Mouse (Mus musculus): ENCODE results near the gene Gm33543. TPM values are rescaled to one million over a fixed set of nuclear protein-coding genes. Genes with fewer than 3 reads are reported as not detected.
A peak's percentile ranks its signal among the peaks of the same experiment; 100 is the strongest.

The Gm33543 gene
- 1 to 10 TPM; 2.6 to 5.4 (median 4.0) TPM for total RNA-seq (2022)

DNA sequence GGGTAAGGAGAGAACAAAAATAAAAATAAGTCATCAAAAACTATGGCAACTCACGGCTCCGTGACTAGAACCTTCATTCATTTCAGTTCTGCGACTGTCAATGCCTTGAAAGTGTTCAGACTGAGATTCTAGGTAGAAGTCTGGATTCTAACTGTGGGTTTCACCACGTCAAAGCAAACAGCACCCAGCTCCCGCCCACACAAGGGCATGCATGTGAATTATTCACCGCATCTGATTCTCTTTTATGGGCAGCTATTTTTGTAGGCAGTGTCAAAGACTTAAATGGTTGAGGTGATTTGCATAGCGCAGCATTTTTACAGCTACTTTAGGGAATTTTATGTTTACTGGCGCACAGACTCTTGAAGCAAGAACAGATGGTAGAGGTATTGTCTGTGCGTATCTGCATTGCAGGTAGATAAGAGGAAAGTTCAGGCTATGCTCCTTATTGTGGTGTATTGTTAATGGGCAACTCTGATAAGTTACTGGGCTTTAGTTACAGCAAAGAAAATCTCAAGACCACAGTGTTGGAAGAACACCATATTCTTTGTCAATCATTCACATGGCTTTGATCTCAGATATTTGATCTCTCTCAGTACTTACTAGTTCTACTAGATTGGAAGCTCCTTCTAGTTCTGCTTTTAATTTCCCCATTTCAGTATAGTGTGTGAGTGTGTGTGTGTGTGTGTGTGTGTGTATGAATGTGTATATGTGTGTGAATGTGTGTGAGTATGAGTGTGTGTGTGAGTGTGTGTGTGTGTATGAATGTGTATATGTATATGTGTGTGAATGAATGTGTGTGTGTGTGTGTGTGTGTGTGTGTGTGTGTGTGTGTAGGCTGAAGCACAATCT, at the start of gene Gm33543:
Gene Gm33543, minus strand, starts transcription at position 142 of the 849 bp plus-strand sequence.
- no peak for DNase-seq (ENCODE audit: low spot score)

DNA sequence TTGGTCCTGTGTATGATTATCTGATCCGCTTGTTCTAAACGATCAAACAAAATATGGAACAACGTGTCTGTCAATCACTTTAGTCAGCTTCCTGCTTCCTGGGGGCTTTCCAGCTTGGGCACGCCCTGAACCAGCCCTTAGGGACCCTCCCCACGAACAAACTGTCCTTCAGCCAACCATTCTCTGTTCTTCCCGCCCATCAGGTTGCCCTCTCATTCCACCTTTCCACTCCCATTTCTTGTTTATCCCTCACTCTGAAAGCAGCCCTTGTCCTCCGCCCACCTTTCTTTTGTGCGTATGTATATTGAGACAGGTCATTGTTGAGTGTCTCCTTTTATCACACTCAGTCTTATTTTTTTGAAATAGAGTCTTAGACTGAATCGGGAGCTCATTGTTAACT, 49.4 kb upstream of the Gm33543 start:
- no peak for DNase-seq (ENCODE audit: low spot score)

DNA sequence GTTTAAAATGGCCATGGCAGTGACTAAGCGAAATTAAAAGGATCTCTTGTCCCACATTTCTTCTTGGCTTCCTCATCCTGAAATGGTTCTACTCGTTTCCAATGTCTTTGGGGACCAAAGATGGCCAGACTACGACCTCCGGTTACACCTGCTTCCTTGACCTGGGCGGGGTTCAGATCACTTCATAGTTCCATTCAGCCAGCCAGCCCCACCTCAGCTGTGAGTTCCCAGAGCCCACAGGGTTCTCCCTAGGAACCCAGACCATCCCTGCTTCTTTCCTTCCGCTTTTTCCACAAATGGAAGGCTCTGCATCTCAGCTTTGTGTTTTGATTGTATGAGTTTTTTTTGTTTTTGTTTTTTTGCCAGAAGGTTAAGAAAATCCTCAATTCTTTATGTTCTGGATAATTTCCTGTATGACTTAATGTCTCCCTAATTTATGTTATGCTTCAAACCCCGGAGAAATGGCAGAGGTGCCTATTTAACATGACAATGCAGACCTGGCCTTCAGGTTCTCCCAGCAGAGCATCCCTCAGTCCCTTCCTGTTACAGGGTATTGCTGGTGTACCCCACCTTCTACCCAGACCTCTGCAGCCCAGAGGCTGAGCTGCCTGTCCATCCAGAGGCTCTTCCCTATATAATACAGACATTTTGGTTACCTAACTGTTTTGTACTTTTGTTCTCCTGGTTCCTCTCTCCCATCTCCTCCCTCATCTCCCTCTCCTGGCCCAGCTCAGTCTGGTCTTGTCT, 48.7 kb upstream of the Gm33543 start:
- no peak for DNase-seq (ENCODE audit: low spot score)

DNA sequence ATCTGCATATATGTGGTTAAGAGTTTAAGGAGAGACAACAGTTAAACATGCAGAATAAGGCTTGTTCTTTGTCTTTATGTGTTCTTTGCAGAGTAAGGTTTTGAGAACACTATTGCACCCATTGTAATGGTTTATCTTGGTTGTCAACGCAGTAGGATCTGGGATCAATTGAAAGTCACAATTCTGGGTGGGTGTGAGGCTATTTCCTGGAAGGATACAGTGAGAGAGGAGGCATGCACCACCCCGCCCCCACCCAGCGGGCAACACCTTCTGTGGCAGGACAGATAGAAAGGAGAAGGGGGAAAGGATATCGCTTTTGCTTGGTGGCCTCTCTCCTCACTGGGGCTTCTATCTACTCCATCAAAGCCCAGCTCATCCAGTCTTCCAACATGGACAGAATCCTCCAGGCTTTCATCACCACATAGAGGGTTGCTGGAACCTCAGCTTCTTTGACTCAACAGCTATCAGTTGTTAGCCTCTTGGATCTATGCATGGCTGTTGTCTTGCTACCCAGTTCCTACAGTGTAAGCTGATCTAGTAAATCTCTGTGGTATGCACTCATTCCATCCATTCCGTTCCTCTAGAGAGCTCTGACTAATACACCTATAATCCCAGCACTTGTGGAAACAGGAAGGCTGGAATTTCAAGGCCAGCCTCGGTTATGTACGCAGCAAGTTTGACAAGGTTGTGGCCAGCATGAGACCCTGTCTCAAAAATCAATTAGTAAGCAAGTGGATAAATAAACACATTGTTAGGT, 41.2 kb upstream of the Gm33543 start:
- DNase-seq (ENCODE audit: low spot score), result no peak

DNA sequence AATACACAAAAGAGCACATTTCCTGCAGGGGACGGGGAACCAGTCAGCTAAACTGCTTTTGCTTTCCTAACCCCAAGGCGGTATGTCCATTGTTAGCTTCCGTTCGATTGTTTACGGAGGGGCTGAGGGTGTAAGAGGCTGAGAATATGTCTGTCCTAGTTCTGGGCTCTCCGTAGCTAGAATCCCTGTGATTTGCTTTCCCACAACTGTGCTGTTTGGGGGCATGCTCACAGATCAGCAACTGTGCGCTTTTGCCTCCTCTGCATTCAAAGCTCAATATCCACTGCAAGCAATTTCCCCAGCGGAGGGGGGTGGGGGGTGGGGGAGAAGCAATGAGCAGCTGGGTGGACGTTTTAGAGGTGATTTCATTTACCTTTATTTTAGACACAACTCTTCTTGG, 39.3 kb upstream of the Gm33543 start:
- no peak for DNase-seq (ENCODE audit: low spot score)

DNA sequence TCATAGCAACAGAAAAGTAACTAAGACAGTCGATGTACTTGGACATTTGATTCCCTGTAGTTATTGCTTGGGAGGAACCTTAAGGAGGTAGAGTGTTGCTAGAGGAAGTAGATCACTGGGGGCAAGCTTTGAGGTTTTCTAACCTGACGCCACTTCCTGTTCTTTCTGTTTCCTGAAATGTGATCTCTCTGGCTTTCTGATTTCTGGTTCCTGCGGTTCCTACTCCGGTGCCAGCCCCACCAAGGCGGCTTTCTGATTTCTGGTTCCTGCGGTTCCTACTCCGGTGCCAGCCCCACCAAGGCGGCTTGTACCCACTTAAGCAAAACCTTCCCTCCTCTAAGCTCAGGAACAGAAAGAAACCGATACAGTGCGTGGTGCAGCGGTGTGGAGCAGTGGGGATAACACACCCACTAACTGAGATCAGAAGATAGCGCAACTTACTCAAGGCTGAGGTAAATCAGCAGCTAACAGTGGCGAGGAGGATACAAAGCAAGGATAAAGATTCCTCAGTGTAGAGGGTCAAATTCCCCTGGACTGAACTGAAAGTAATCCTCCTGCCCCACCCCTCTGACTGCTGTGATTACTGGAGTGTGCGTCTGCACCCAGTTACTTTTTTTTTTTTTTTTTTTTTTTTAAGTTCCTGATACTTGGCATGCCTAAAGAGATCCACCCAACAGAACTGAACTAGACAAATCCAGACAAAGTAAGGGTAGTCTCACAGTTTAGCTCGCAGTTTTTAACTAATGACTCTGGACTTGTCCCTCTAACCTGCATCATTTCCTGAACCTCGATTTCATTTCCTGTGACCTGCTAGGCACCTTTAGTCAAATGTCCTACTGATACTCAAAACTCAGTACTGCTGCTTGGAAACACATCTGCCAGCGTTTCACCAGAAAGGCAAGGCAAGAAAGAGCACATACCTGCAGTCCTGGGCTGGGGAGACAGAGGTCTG, 37.5 kb upstream of the Gm33543 start:
- no peak for DNase-seq (ENCODE audit: low spot score)

DNA sequence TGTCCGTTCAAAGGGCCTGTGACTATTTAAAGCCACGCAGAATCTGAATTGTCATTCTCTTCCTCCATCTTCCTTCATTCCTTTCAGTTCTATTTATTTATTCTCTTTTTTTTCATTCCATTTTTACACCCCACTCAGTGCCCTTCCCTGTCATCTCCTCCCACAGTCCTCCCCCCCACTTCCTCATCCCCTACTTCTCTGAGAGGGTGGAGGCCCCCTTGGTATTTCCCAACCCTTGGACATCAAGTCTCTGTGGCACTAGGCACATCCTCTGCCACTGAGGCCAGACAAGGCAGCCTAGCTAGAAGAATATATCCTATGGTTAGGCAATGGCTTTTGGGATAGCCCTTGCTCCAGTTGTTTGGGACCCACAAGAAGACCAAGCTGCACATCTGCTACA, 28.1 kb upstream of the Gm33543 start:
- no peak for DNase-seq (ENCODE audit: low spot score)

DNA sequence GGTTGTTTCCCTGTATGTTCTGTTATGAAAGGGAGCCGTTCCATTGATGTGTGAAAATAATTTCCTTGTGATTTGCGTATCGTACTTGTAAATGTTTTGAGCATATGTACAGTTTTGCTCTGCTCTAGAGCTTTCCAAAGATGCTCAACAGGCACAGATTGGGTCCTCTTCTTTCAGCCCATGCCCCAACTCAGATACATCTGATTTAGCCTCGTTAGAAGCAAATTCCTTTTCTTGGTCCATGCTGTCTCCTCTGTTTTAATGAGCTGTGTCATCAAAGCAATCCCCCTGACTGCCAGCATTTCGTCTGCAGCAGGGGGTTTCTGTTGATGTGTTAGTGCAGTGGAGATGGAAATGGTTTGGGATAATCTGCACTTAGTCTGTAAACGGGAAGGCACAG, 25.6 kb upstream of the Gm33543 start:
- no peak for DNase-seq (ENCODE audit: low spot score)

DNA sequence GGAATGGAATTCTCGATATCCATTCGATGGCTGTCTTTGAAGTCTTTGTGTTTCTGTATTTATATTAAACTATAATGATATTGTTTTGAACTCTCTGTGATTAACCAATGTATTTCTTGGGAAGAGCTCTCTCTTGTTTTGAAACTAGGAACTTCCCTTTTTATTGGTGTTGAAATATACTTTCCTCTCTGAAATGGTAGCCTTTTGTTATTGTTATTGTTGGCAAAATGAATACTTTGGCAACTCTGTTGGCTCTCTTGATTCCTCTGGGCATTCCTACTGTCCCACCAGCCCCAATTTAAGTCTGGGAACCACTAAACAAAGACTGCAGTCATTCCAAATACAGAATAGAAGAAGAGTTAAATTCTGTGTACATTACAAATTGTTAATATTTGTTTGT, 24.9 kb upstream of the Gm33543 start:
- no peak for DNase-seq (ENCODE audit: low spot score)

DNA sequence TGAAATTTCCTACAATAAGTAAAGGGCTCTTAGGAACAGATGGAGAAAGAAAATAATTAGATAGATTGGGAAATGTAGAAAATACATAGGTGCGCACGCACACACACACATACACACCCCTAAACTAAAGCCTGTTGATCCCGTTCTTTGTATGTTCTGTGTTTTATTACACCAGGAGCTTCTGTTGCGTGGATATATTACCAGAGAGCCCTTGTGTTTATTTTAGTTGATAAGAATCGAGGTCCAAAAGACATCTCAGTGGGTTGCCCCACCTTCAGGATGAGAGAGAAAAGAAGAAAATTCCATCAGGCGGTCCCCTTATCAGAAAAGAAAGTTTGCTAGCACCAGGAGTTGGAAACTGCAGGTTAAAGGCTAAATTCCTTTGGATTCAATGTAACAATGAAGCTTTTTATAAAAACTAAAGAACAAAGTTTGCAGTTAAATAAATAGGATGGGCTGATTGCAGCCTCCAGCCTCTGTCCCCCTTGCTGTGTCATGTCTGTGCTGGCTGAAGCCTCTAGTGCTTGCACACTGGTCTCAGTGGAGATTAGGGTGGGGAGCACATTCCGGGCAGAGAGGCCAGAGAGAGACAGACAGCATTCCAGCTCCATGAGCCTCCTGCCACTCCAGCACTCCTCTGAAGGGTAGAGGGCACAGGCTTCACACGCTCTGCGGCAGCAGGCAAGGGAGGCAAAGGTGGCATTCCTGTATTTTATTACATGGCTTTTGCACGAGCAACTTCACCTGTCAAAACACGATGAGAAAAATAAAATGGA, 21.8 kb upstream of the Gm33543 start:
- peak; percentile 20 for DNase-seq (ENCODE audit: low spot score)

DNA sequence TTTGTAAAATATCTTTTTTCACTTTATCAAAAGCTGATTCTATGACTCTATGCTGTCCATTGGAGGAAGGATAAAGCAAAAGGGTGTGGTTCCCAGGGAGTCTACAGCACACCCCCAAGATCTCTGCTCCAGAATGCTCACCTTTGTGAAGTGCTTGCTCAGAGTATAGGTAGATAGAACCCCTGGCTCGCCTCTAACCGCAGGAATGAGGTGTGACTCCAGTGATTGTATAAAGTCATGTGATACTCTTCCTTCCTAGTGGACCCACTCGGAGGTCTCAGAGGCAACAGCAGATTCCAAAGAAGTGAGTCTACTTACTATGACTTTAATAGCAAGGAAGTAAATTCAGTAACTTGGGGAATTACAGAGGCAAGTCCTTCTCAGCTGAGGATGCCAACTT, 19.9 kb upstream of the Gm33543 start:
- no peak for DNase-seq (ENCODE audit: low spot score)

DNA sequence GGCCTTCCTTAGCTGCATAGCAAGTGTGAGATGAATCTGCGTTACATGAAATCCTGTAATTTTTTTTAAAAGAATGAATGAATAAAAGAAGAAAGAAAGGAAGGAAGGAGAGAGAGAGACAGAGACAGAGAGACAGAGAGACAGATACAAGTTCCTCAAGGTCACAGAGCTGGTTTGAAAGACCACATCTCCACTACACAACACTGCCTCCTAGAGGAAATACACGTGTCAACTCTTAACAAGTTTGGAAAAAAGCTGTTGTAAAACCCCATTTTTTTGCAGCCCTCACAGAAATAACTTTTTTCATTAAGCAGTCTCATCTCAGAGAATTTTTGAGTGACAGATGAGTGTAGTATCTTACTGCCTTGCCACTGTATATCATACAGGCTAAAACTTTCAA, 15.4 kb upstream of the Gm33543 start:
- peak; percentile 71 for DNase-seq (ENCODE audit: low spot score)

DNA sequence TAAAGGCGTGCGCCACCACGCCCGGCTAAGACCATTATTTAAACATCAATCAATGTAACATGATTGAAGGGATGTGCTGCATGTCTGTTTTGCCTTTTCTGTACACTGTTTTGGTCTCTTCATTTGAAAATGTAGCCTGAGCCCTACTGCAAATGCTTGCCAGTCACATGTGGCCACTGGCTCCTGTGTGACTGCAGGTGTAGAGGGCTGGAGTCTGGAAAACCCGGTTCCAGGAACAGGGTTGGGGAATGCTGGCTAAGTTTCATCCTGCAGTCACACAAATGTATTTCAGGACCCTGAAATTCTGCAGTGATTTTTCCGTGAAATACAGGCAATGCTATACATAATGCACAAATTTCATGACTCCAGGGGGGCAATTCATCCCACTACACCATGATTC, 12.7 kb upstream of the Gm33543 start:
- DNase-seq (ENCODE audit: low spot score), result no peak

DNA sequence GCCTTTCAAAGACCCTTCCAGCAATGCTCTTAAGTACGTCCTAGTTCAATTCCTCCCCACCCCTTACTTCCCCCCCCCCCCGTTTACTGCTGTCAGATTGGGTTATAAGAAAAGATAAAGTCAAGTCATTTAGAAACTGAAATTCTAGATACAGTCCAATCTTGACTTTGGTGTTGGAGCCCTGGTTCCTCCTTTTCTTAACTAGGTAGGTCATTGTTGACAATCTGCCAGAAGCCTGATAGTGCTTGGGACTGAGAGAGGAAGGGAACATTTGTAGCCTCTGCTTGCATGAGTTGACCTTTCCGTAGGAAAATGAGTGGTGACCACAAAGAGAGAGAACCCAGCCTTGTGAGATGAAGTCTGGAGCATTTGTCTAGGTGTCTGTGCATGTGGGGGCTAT, 7.8 kb upstream of the Gm33543 start:
- no peak for DNase-seq (ENCODE audit: low spot score)

DNA sequence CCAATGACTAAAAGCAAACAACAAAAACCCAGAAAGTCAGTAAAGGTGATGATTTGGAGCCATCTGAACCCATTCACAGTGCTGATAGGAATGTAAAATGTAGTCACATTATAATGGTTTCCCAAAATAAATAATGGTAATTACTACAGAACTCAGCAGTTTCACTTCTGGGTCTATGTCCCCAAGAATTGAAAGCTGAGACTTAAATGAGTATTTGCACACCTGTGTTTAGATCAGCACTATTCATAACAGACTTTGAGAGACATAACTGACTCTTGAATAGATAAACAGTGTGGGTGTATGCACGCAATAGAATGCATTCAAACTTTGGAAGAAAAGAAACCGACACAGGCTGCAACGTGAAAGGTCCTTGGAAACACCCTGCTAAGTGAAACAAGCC, 4.0 kb upstream of the Gm33543 start:
- no peak for DNase-seq (ENCODE audit: low spot score)

DNA sequence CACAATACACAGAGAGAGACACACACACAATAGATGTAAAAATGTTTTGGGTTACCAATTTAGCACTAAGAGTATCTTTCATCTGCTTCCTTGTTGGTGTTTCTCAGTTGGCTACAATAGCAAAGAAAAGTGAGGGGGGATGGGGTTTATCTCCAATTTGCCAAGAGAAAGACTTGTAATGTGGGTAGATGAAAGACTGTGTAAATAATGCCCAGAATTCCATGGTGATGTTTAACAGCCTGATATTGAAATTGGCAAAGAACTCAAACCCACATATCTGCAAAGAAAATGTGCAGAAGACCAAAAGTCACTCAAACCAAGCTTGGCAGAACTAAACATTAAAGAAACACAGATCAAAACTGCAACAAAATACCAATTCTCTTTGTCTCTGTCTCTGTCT, 3.6 kb upstream of the Gm33543 start:
- no peak for DNase-seq (ENCODE audit: low spot score)

DNA sequence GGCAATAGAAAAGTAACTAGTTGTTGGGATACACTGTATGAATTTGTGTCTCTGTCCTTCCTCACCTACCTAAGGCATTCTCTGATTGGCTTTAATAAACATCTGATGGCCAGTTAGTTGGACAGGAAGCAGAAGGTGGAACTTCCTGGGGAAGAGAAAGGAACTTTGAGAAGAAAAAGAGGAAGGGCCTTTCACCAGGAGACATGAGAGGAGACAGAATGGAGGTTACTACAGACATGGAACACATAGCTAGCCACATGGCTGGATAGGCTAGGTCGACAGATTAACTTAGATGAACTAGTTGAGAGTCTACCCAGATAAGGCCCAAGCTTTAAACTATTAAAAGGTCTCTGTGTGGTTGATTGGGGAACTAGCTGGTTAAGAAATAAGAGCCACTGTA, 1.1 kb upstream of the Gm33543 start:
- DNase-seq (ENCODE audit: low spot score), result no peak

DNA sequence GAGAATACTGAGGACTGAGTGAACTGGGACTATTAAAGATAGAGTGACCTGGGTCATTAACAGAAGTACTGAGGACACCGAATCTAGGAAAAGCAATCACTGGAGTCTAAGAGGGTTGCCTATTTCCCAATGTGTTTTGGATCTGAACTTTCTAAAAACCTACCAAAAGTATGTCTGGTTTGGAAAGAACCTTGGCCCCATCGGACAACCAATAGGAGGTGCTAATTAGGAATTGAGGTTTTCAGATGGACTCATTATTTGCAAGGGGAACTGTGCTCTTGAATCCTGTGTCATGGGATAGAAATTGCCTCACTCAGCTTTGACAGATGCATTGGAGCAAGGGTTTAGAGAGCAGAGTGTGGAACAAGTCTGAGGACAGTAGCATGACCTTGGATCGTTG, 1.5 kb downstream of the Gm33543 start:
- no peak for DNase-seq (ENCODE audit: low spot score)

DNA sequence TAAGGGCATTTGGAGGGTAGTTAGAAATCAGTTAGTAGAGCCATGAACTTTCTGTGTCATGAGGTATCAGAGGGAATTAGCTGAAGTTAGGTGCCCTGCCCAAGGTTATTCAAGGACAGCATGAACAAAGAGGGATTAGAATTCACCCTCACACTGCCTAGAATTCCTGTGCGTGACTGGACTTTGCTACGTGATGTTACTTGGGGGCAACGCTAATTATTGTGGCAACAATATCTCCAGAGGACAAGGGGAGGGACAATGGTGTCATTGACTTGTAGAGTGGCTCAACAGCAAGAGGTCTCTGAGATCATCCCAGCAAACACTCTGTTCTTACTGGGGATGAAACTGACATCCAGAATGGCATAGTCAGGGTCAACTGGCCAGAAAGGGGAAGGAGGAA, 2.9 kb downstream of the Gm33543 start:
- no peak for DNase-seq (ENCODE audit: low spot score)

DNA sequence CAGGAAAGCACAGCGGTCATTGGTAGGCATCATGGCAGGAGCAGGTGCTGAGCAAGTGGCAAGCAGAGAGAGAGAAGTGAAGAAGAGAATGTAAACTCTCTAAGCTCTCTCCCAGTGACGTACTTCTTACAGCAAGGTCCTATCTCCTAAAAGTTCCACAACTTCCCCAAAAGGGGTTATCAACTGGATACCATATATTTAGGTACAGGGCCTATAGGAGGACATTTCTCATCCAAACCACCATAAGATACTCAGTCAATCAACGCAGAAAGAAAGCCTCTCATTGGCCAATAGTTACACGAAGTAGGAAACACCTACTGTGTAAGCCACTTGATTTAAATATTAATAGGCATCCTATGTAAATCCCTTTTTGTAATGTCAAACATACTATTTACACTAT, 3.7 kb downstream of the Gm33543 start:
- no peak for DNase-seq (ENCODE audit: low spot score)

Data from heart, adult 8-10 months (tissue).